Mouse (Mus musculus) limb, embryonic 14.5 days (tissue): Measurements from ENCODE around the gene U2af2. TPM values are rescaled to one million over a fixed set of nuclear protein-coding genes. Genes with fewer than 3 reads are reported as not detected.

Experiments
- ATAC-seq: fragments of 200-750 bp; cut with Nextera tagmentation; 2 replicates; pipeline ENCODE4 v1.8.0; 2017; ENCODE audit warnings: low read depth, moderate number of reproducible peaks, moderate TSS enrichment; ENCODE audit not compliant: low FRiP score
- DNase-seq: peaks from one replicate; pipeline ENCODE4 v3.0.0-alpha.2; 2015; ENCODE audit warnings: low spot score
- H3K27ac ChIP-seq: fragments of 300-500 bp; sonication (generic); replicated peaks from 2 replicates; pipeline ENCODE4 v1.5.1; 2014; ENCODE audit warnings: low read depth, mild to moderate bottlenecking, low read length, moderate library complexity, mixed read lengths
- H3K27me3 ChIP-seq: fragments of 300-500 bp; sonication (generic); 2 replicates; pipeline ENCODE4 v1.6.1; 2014; ENCODE audit warnings: low read length, mixed read lengths; ENCODE audit not compliant: control insufficient read depth, insufficient read depth
- H3K36me3 ChIP-seq: fragments of 300-500 bp; sonication (generic); 2 replicates; pipeline ENCODE4 v1.6.1; 2014; ENCODE audit warnings: mild to moderate bottlenecking, low read length, moderate library complexity, mixed read lengths; ENCODE audit not compliant: control insufficient read depth, insufficient read depth
- H3K4me1 ChIP-seq: fragments of 300-500 bp; sonication (generic); 2 replicates; pipeline ENCODE4 v1.6.1; 2014; ENCODE audit warnings: antibody characterized with exemption, low read length, mixed read lengths; ENCODE audit not compliant: control insufficient read depth, insufficient read depth
- H3K4me2 ChIP-seq: fragments of 300-500 bp; sonication (generic); replicated peaks from 2 replicates; pipeline ENCODE4 v1.6.1; 2014; ENCODE audit warnings: low read depth, mild to moderate bottlenecking, low read length, moderate library complexity; ENCODE audit not compliant: severe bottlenecking
- H3K4me3 ChIP-seq: fragments of 300-500 bp; sonication (generic); replicated peaks from 2 replicates; pipeline ENCODE4 v1.5.1; 2014; ENCODE audit warnings: low read length
- H3K9ac ChIP-seq: fragments of 300-500 bp; sonication (generic); 2 replicates; pipeline ENCODE4 v1.6.1; 2014; ENCODE audit warnings: mild to moderate bottlenecking, low read depth, low read length, moderate library complexity; ENCODE audit not compliant: severe bottlenecking
- H3K9me3 ChIP-seq: fragments of 300-500 bp; sonication (generic); 2 replicates; pipeline ENCODE4 v1.6.1; 2016; ENCODE audit warnings: low read length; ENCODE audit not compliant: control insufficient read depth
- POLR2A ChIP-seq: fragments of 200-500 bp; IDR thresholded peaks from 2 replicates; pipeline ENCODE4 v1.8.0; 2012; ENCODE audit warnings: inconsistent platforms, mild to moderate bottlenecking, moderate library complexity, borderline replicate concordance; ENCODE audit not compliant: insufficient read depth, insufficient read length; ENCODE audit errors: extremely low read depth
- WGBS: fragments of 180-500 bp; shearing (Covaris S2); extraction: QIAGEN DNeasy Blood & Tissue Kit; methylation state at CpG from one replicate; pipeline ENCODE4 v1.1.7; 2014; 5-methylcytosine and 5-hydroxymethylcytosine counted together
- polyA plus RNA-seq, 2 experiments: library from polyadenylated mRNA; depleted of rRNA in 1 of 2; stranded (reverse) in 1 of 2; unstranded in 1 of 2; fragments of >200 nt; fragmentation: Nextera tagmentation in 1 of 2; extraction: Ambion mirVana in 1 of 2; gene quantifications; 2 replicates each; pipeline versions ENCODE4 v1.2.1 to v1.2.3; 2012 to 2014

The U2af2 gene
- polyA plus RNA-seq, 2 experiments, result 123 to 431 TPM

DNA sequence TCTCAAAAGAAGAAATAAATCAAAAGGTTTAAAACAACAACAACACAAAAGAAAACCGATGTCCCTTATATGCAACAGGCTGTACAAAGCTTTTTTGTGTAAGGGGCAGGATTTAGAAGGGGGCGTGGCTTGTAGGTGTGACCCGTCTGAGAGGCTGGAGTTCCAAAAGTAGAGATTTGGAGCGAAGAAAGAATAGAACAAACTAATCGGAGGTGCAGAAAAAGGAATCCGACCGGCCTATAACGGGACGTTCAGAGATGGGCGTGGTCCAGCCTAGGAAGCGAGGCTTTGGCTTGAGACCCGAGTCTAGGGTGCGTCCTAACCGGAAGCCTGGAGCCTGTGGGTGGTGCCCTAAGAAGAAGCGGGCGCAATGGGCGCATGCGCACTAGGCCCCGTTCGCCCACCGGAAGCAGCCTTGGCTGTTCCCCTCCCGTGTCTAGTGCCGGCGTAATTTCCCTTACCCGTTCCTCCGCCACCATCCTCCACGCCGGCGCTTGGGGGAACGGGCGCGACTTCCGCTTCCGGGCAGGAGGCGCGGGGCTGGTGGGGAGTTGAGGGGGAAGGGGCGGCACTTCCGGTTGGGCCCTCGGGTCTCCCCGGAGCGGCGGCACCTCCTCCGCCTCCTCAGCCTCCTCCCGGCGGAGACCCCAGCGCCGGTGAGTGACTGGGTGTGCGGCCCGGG is 41.8 kb upstream of the U2af2 start, which contains the start of the genes Zfp865 and Ccdc106:
Gene Zfp865, plus strand, starts transcription at position 377 of the 682 bp plus-strand sequence.
Gene Ccdc106, plus strand, starts transcription at position 554 of the 682 bp plus-strand sequence.
- under 1% methylated on average over 36 of the region's 49 CpGs for WGBS
- peak within 1 kb of the TSS; percentile 84 for H3K4me2 ChIP-seq
- H3K36me3 ChIP-seq, result peaks cover 31% of the 10 kb centered on the region
- H3K9ac ChIP-seq, result peak within 1 kb of the TSS; percentile 93
- H3K4me3 ChIP-seq, result peak within 1 kb of the TSS; percentile 90
- peak within 1 kb of the TSS; percentile 95 for H3K27ac ChIP-seq
- H3K27me3 ChIP-seq, result no peaks in the 10 kb centered on the region
- H3K9me3 ChIP-seq, result no peaks in the 10 kb centered on the region
- peak; percentile 91 for ATAC-seq
- H3K4me1 ChIP-seq, result peaks cover 15% of the 10 kb centered on the region
- TF ChIP-seq POLR2A, result peak; percentile 84; the same call in 1 of the 2 replicates
- peak; percentile 100 for DNase-seq

DNA sequence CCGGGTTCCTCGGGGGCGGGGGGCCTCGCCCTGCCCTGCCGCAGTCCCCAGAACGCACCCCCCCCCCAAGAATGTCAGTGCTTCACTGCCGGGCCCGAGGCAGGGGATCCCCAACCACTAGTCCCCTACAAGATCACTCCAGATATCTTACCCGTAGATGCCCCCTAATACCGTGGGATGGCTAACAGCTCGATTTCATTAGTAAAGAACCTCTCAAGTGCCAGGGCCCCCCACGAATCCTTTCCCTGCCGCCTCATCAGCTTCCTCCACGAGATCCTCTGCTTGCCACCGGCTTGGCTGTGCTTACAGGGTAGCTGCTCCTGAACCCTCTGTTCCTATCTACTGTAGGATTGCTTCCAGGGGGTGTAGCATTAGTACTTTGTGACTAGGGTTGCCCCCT is 41.3 kb upstream of the U2af2 start:
- H3K36me3 ChIP-seq, result peaks cover 31% of the 10 kb centered on the region
- no peaks in the 10 kb centered on the region for H3K9me3 ChIP-seq
- H3K4me2 ChIP-seq, result peak overlapping the region; percentile 84
- no peak for DNase-seq
- peak overlapping the region; percentile 95 for H3K27ac ChIP-seq
- WGBS, result 0% methylated on average over 10 of the region's 15 CpGs
- peak overlapping the region; percentile 93 for H3K9ac ChIP-seq
- no peak for ATAC-seq
- peak overlapping the region; percentile 90 for H3K4me3 ChIP-seq
- TF ChIP-seq POLR2A, result no peak
- H3K4me1 ChIP-seq, result peaks cover 15% of the 10 kb centered on the region
- H3K27me3 ChIP-seq, result no peaks in the 10 kb centered on the region

DNA sequence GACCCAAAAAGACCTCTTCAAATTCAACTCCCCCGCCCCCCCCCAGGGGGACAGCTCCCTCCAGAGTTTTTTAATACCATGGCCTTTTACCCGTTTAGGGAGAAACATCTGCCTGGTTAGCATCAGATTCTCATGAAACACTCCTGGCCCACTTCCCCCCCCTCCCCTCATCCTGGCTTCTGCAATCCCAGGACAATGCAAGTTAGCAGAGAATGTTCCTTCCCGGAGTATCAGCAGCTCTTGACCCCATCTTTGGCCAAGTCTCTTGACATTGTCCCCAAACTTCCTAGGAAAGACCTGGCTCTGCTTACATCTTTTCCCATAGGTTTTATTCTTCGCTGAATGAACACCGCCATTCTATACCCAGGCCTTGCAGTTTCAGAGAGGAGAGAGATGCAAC is 40.7 kb upstream of the U2af2 start:
- TF ChIP-seq POLR2A, result no peak
- Histone ChIP-seq H3K9ac (peak overlapping the region; percentile 93), H3K27ac (peak overlapping the region; percentile 95), H3K4me2 (peak overlapping the region; percentile 84), H3K36me3 (peaks cover 36% of the 10 kb centered on the region), H3K27me3 (no peaks in the 10 kb centered on the region), H3K9me3 (no peaks in the 10 kb centered on the region), H3K4me1 (peaks cover 15% of the 10 kb centered on the region), H3K4me3 (peak overlapping the region; percentile 90)
- ATAC-seq (no peak), DNase-seq (no peak)
- WGBS, result 44% methylated on average over 5 of the region's 5 CpGs

DNA sequence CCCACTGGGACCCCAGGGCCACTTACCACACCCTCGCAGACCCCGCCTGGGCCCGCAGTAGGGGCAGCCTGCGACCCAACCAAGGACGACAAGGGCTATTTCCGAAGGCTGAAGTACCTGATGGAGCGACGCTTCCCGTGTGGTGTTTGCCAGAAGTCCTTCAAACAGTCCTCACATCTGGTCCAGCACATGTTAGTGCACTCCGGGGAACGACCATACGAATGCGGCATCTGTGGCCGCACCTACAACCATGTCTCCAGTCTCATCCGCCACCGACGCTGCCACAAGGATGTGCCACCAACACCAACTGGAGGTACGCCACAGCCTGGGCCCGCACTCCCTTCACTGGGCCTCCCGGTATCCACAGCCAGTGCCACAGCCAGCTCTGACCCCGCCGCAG is 32.4 kb upstream of the U2af2 start:
- no peak overlapping the region for H3K4me3 ChIP-seq
- no peak overlapping the region for H3K27ac ChIP-seq
- no peaks in the 10 kb centered on the region for H3K4me1 ChIP-seq
- ATAC-seq, result no peak
- no peak overlapping the region for H3K4me2 ChIP-seq
- no peak for TF ChIP-seq POLR2A
- no peaks in the 10 kb centered on the region for H3K27me3 ChIP-seq
- DNase-seq, result no peak
- H3K9me3 ChIP-seq, result peaks cover 39% of the 10 kb centered on the region
- 95% methylated on average over 22 of the region's 22 CpGs for WGBS
- no peak overlapping the region for H3K9ac ChIP-seq
- peaks cover 90% of the 10 kb centered on the region for H3K36me3 ChIP-seq

DNA sequence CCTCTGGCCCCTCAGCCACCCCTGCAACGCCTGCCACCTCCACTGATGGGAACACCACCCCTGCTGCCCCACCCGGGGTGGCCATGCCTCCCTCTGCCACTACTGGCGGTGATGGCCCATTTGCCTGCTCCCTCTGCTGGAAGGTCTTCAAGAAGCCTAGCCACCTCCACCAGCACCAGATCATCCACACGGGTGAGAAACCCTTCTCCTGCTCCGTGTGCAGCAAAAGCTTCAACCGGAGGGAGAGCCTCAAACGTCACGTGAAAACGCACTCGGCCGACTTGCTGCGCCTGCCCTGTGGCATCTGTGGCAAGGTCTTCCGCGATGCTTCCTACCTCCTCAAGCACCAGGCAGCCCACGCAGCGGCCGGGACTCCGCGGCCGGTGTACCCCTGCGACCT is 32.0 kb upstream of the U2af2 start:
- H3K9me3 ChIP-seq, result peaks cover 39% of the 10 kb centered on the region
- no peak for ATAC-seq
- 92% methylated on average over 20 of the region's 21 CpGs for WGBS

More for the DNA sequence above, 32.0 kb upstream of the U2af2 start:
- Histone ChIP-seq H3K9ac (no peak overlapping the region), H3K27ac (no peak overlapping the region), H3K4me2 (no peak overlapping the region), H3K4me3 (no peak overlapping the region), H3K27me3 (no peaks in the 10 kb centered on the region), H3K4me1 (no peaks in the 10 kb centered on the region), H3K36me3 (peaks cover 90% of the 10 kb centered on the region)
- no peak for TF ChIP-seq POLR2A
- DNase-seq, result no peak
